Mouse (Mus musculus) neural tube, embryonic 13.5 days (tissue): ENCODE measurements around the gene Ap1g2. TPM values are rescaled to one million over a fixed set of nuclear protein-coding genes. Genes with fewer than 3 reads are reported as not detected.

ENCODE experiments used
- ATAC-seq: fragments of 200-750 bp; cut with Nextera tagmentation; 2 replicates; pipeline ENCODE4 v1.8.0; 2017; ENCODE audit warnings: low read depth, mild to moderate bottlenecking, moderate TSS enrichment, moderate library complexity
- H3K27ac ChIP-seq: fragments of 300-500 bp; sonication (generic); replicated peaks from 2 replicates; pipeline ENCODE4 v1.5.1; 2015; ENCODE audit warnings: moderate library complexity, mild to moderate bottlenecking, inconsistent platforms
- H3K27me3 ChIP-seq: fragments of 300-500 bp; sonication (generic); 2 replicates; pipeline ENCODE4 v1.6.1; 2015; ENCODE audit warnings: mild to moderate bottlenecking, inconsistent platforms
- H3K36me3 ChIP-seq: fragments of 300-500 bp; sonication (generic); 2 replicates; pipeline ENCODE4 v1.6.1; 2015; ENCODE audit warnings: mild to moderate bottlenecking, inconsistent platforms
- H3K4me1 ChIP-seq: fragments of 300-500 bp; sonication (generic); replicated peaks from 2 replicates; pipeline ENCODE4 v1.6.1; 2015; ENCODE audit warnings: inconsistent platforms
- H3K4me2 ChIP-seq: fragments of 300-500 bp; sonication (generic); 2 replicates; pipeline ENCODE4 v1.6.1; 2015; ENCODE audit warnings: inconsistent platforms, mild to moderate bottlenecking, moderate library complexity
- H3K4me3 ChIP-seq: fragments of 300-500 bp; sonication (generic); 2 replicates; pipeline ENCODE4 v1.5.1; 2015; ENCODE audit warnings: mild to moderate bottlenecking, inconsistent platforms
- H3K9ac ChIP-seq: fragments of 300-500 bp; sonication (generic); 2 replicates; pipeline ENCODE4 v1.6.1; 2015; ENCODE audit warnings: moderate library complexity, mild to moderate bottlenecking, inconsistent platforms
- H3K9me3 ChIP-seq: fragments of 300-500 bp; sonication (generic); 2 replicates; pipeline ENCODE4 v1.6.1; 2016; ENCODE audit warnings: inconsistent platforms
- WGBS: fragments of 180-500 bp; shearing (Covaris S2); methylation state at CpG from one replicate; pipeline ENCODE4 v1.1.7; 2015; 5-methylcytosine and 5-hydroxymethylcytosine counted together
- polyA plus RNA-seq: library from polyadenylated mRNA; unstranded; fragments of >200 nt; fragmentation: Nextera tagmentation; extraction: Ambion mirVana; gene quantifications from 2 replicates; pipeline ENCODE4 v1.2.1, GENCODE M21; 2015

The Ap1g2 gene
- 5.2 and 8.3 TPM in 2 replicates for polyA plus RNA-seq

GRCm38 (mm10) chr14:55105836-55106809 lies at the start of gene Ap1g2:
Ap1g2 (minus strand) TSS chr14:55106593.
- peak; percentile 64 for ATAC-seq
- no peaks in the 10 kb centered on the region; the same call in none of the 2 replicates for H3K27me3 ChIP-seq
- H3K9me3 ChIP-seq, result no peaks in the 10 kb centered on the region
- under 1% methylated on average over 39 of the region's 39 CpGs for WGBS
- peak within 1 kb of the TSS; percentile 81 for H3K9ac ChIP-seq
- peak within 1 kb of the TSS; percentile 68 for H3K27ac ChIP-seq
- H3K4me1 ChIP-seq, result peaks cover 51% of the 10 kb centered on the region
- no peaks in the 10 kb centered on the region for H3K36me3 ChIP-seq
- H3K4me3 ChIP-seq, result peak within 1 kb of the TSS; percentile 46
- H3K4me2 ChIP-seq, result peak within 1 kb of the TSS; percentile 98

- 81% methylated on average over 16 of the region's 16 CpGs for WGBS
These were observed 46.6 kb upstream of the Ap1g2 start for GRCm38 (mm10) chr14:55152951-55153481.

GRCm38 (mm10) chr14:55152174-55152573 lies 45.8 kb upstream of the Ap1g2 start:
- peaks cover 16% of the 10 kb centered on the region for H3K4me1 ChIP-seq
- 86% methylated on average over 4 of the region's 4 CpGs for WGBS
- H3K36me3 ChIP-seq, result no peaks in the 10 kb centered on the region

More at GRCm38 (mm10) chr14:55152951-55153481, 46.6 kb upstream of the Ap1g2 start:
- Histone ChIP-seq H3K4me2 (no peak overlapping the region), H3K4me1 (peaks cover 16% of the 10 kb centered on the region), H3K36me3 (no peaks in the 10 kb centered on the region), H3K27ac (no peak overlapping the region), H3K9me3 (no peaks in the 10 kb centered on the region), H3K9ac (no peak overlapping the region), H3K4me3 (no peak overlapping the region), H3K27me3 (no peaks in the 10 kb centered on the region)
- ATAC-seq, result no peak

GRCm38 (mm10) chr14:55150985-55151384 lies 44.6 kb upstream of the Ap1g2 start:
- ATAC-seq, result no peak
- WGBS, result 86% methylated on average over 5 of the region's 5 CpGs
- no peaks in the 10 kb centered on the region for H3K27me3 ChIP-seq

More at GRCm38 (mm10) chr14:55152174-55152573, 45.8 kb upstream of the Ap1g2 start:
- Histone ChIP-seq H3K4me2 (no peak overlapping the region), H3K4me3 (no peak overlapping the region), H3K9me3 (no peaks in the 10 kb centered on the region), H3K27me3 (no peaks in the 10 kb centered on the region), H3K27ac (no peak overlapping the region), H3K9ac (no peak overlapping the region)
- ATAC-seq, result no peak

GRCm38 (mm10) chr14:55149041-55149440 lies 42.6 kb upstream of the Ap1g2 start:
- Histone ChIP-seq H3K27ac (no peak overlapping the region), H3K9ac (no peak overlapping the region), H3K27me3 (no peaks in the 10 kb centered on the region), H3K4me2 (0 out of 2 replicates have a peak overlapping the region, but pooled peaks have one; percentile 7), H3K4me3 (no peak overlapping the region), H3K36me3 (no peaks in the 10 kb centered on the region), H3K9me3 (no peaks in the 10 kb centered on the region), H3K4me1 (peaks cover 16% of the 10 kb centered on the region)
- peak; percentile 79 for ATAC-seq
- 54% methylated on average over 5 of the region's 5 CpGs for WGBS

More at GRCm38 (mm10) chr14:55150985-55151384, 44.6 kb upstream of the Ap1g2 start:
- Histone ChIP-seq H3K4me1 (peaks cover 16% of the 10 kb centered on the region), H3K9me3 (no peaks in the 10 kb centered on the region), H3K27ac (no peak overlapping the region), H3K4me3 (no peak overlapping the region), H3K36me3 (no peaks in the 10 kb centered on the region), H3K9ac (no peak overlapping the region), H3K4me2 (no peak overlapping the region)

- ATAC-seq, result peak; percentile 76
- no peak overlapping the region for H3K27ac ChIP-seq
- H3K4me3 ChIP-seq, result no peak overlapping the region
- H3K9ac ChIP-seq, result no peak overlapping the region
- no peaks in the 10 kb centered on the region for H3K27me3 ChIP-seq
- H3K36me3 ChIP-seq, result no peaks in the 10 kb centered on the region
- H3K9me3 ChIP-seq, result no peaks in the 10 kb centered on the region
- H3K4me1 ChIP-seq, result peaks cover 16% of the 10 kb centered on the region
- 34% methylated on average over 5 of the region's 5 CpGs for WGBS
- H3K4me2 ChIP-seq, result 0 out of 2 replicates have a peak overlapping the region, but pooled peaks have one; percentile 7
These were observed 42.0 kb upstream of the Ap1g2 start for GRCm38 (mm10) chr14:55148363-55148915.

- H3K4me1 ChIP-seq, result peaks cover 16% of the 10 kb centered on the region
- no peaks in the 10 kb centered on the region for H3K9me3 ChIP-seq
- no peak overlapping the region for H3K4me3 ChIP-seq
- WGBS, result 85% methylated on average over 12 of the region's 12 CpGs
- ATAC-seq, result no peak
- no peak overlapping the region for H3K4me2 ChIP-seq
- H3K36me3 ChIP-seq, result no peaks in the 10 kb centered on the region
- H3K27me3 ChIP-seq, result no peaks in the 10 kb centered on the region
- H3K9ac ChIP-seq, result no peak overlapping the region
- no peak overlapping the region for H3K27ac ChIP-seq
These were observed 40.5 kb upstream of the Ap1g2 start for GRCm38 (mm10) chr14:55146829-55147401.

- no peak overlapping the region for H3K27ac ChIP-seq
- H3K9me3 ChIP-seq, result no peaks in the 10 kb centered on the region
- H3K27me3 ChIP-seq, result no peaks in the 10 kb centered on the region
- 90% methylated on average over 1 of the region's 1 CpGs for WGBS
- H3K9ac ChIP-seq, result no peak overlapping the region
- no peak overlapping the region for H3K4me2 ChIP-seq
- H3K4me1 ChIP-seq, result peaks cover 16% of the 10 kb centered on the region
- no peak for ATAC-seq
- H3K4me3 ChIP-seq, result no peak overlapping the region
- H3K36me3 ChIP-seq, result no peaks in the 10 kb centered on the region
These were observed 39.9 kb upstream of the Ap1g2 start for GRCm38 (mm10) chr14:55146324-55146723.

GRCm38 (mm10) chr14:55139313-55139712 lies 32.9 kb upstream of the Ap1g2 start:
- no peak for ATAC-seq
- Histone ChIP-seq H3K4me3 (no peak overlapping the region), H3K27me3 (no peaks in the 10 kb centered on the region), H3K27ac (no peak overlapping the region), H3K4me1 (no peaks in the 10 kb centered on the region), H3K9ac (no peak overlapping the region), H3K36me3 (no peaks in the 10 kb centered on the region), H3K9me3 (no peaks in the 10 kb centered on the region), H3K4me2 (no peak overlapping the region)
- 61% methylated on average over 7 of the region's 7 CpGs for WGBS

GRCm38 (mm10) chr14:55135676-55136075 lies 29.3 kb upstream of the Ap1g2 start:
- Histone ChIP-seq H3K4me2 (no peak overlapping the region), H3K4me3 (no peak overlapping the region), H3K27ac (no peak overlapping the region), H3K27me3 (no peaks in the 10 kb centered on the region), H3K9me3 (no peaks in the 10 kb centered on the region), H3K9ac (no peak overlapping the region), H3K36me3 (no peaks in the 10 kb centered on the region), H3K4me1 (no peaks in the 10 kb centered on the region)
- 84% methylated on average over 8 of the region's 8 CpGs for WGBS
- ATAC-seq, result no peak

GRCm38 (mm10) chr14:55126521-55126920 lies 20.1 kb upstream of the Ap1g2 start:
- H3K27ac ChIP-seq, result no peak overlapping the region
- H3K9ac ChIP-seq, result no peak overlapping the region
- WGBS, result 65% methylated on average over 7 of the region's 7 CpGs
- no peak overlapping the region for H3K4me3 ChIP-seq
- no peaks in the 10 kb centered on the region for H3K36me3 ChIP-seq
- H3K4me2 ChIP-seq, result no peak overlapping the region
- H3K27me3 ChIP-seq, result 0 out of 2 replicates have a peak, but pooled peaks cover 5% of the 10 kb centered on the region
- peaks cover 9% of the 10 kb centered on the region for H3K4me1 ChIP-seq
- H3K9me3 ChIP-seq, result no peaks in the 10 kb centered on the region
- ATAC-seq, result no peak
